Mouse (Mus musculus) hindlimb bud, embryonic 11.5 days (tissue): ENCODE measurements around the gene Tgfb1.

Experiments used
- DNase-seq: peaks from one replicate; pipeline ENCODE4 v3.0.0-alpha.2; 2012; ENCODE audit warnings: low read depth, low spot score; ENCODE audit errors: extremely low spot score

The Tgfb1 gene

GRCm38 (mm10) chr7:25674719-25675300 lies 12.0 kb upstream of the Tgfb1 start, which contains the start of gene Tmem91:
Tmem91 (minus strand) TSS chr7:25675166.
- DNase-seq = no peak

- no peak for DNase-seq
Observed at GRCm38 (mm10) chr7:25675405-25675804, 11.4 kb upstream of the Tgfb1 start.

GRCm38 (mm10) chr7:25676085-25676781 lies 10.6 kb upstream of the Tgfb1 start:
- DNase-seq = no peak

DNA sequence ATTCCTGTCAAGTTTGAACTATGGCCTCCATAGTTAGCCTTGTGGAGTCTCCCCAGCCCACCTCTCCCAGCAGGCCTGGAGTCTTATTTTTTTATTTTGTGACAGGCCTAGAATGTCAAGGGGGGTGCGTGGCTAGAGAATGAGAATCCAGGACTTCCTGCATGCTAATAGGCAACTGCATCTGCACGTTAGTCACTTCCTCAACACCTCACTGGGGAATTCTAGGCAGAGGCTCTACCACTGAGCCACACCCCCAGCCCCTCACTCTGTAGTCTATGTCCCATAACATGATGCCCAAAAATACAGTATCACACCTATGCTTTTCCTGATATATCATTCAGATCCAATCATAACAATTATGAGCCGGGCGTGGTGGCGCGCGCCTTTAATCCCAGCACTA lies 9.8 kb upstream of the Tgfb1 start:
- no peak for DNase-seq

GRCm38 (mm10) chr7:25679971-25680370 lies 6.8 kb upstream of the Tgfb1 start:
- DNase-seq = no peak

GRCm38 (mm10) chr7:25680514-25681258 lies 6.1 kb upstream of the Tgfb1 start, which contains the start of gene B9d2:
B9d2 (plus strand) TSS chr7:25680780.
- peak; percentile 84 for DNase-seq

GRCm38 (mm10) chr7:25681341-25682231 lies 5.2 kb upstream of the Tgfb1 start:
- no peak for DNase-seq

- DNase-seq = no peak
Observed at GRCm38 (mm10) chr7:25683474-25684180, 3.2 kb upstream of the Tgfb1 start.

- no peak for DNase-seq
Observed at GRCm38 (mm10) chr7:25684659-25685058, 2.1 kb upstream of the Tgfb1 start.

DNA sequence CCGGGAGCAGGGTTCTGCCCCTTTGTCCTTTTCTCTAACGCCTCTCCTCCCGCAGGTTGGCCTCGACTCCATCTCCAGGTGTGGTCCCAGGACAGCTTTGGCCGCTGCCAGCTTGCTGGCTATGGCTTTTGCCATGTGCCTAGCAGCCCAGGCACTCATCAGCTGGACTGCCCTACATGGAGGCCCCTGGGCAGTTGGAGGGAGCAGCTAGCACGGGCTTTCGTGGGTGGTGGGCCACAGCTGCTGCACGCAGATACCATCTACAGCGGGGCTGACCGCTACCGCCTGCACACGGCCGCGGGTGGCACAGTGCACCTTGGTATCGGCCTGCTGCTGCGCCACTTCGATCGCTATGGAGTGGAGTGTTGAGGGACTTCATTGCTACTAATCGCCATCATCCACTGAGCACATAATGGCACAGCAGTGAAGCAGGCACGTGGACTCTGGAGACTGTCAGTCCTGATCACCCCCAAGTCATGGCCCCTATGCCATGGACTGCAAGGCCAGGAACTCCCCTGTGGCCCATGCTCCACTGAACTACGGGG lies 804 bp upstream of the Tgfb1 start:
- no peak for DNase-seq

DNA sequence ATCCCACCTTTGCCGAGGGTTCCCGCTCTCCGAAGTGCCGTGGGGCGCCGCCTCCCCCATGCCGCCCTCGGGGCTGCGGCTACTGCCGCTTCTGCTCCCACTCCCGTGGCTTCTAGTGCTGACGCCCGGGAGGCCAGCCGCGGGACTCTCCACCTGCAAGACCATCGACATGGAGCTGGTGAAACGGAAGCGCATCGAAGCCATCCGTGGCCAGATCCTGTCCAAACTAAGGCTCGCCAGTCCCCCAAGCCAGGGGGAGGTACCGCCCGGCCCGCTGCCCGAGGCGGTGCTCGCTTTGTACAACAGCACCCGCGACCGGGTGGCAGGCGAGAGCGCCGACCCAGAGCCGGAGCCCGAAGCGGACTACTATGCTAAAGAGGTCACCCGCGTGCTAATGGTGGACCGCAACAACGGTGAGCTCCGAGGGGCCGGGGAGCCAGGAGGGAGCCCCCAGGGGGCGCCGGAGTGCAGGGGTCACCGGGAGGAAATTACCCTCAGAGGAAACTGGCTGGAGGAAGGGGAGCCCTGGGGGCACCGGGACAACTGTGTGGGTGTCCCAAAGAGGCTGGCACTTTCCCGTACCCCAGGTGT lies 1.1 kb downstream of the Tgfb1 start:
- no peak for DNase-seq

GRCm38 (mm10) chr7:25688810-25689586 lies 2.2 kb downstream of the Tgfb1 start:
- no peak for DNase-seq

DNA sequence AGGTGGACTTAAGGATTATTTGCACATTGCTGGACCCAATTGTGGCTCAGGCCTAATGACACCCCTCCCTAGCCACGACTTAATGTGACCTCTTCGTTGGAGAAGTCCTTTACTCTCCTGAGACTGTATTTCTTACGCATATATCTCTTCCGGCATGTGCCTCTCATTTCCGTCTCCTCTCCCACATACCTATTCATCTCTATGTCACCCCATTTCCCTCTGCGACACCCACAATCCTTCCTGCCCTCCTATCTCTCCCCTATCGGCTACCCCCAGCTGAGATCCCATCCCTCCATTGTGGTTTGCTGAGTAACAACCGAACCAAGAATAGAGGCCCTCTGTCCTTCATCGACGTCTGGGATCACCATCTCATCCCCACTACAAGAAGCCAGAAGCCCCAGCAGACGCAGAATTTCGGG lies 2.8 kb downstream of the Tgfb1 start:
- no peak for DNase-seq

DNA sequence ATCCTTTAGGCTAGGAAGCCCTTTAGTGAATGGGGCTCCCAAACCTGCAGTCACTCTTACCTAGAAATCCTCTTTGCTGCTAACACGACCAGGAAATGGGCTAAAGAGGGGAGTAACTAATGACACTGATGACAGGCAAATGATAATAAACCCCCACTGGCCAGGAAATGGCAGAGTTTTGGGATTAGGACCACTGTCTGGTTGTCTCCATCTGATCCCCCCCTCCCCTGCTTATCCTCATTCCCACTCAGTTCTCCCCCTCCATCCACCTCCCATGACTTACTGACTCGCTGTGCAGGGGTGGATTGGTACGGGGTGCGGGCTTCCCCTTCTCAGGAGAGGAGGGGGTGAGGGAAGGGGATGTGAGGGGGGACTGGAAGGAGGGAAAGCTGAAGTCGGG lies 3.2 kb downstream of the Tgfb1 start:
- no peak for DNase-seq

GRCm38 (mm10) chr7:25694104-25694503 lies 7.3 kb downstream of the Tgfb1 start:
- no peak for DNase-seq

- no peak for DNase-seq
Observed at GRCm38 (mm10) chr7:25699851-25700250, 13.0 kb downstream of the Tgfb1 start.

- no peak for DNase-seq
Observed at GRCm38 (mm10) chr7:25700732-25701131, 13.9 kb downstream of the Tgfb1 start.

DNA sequence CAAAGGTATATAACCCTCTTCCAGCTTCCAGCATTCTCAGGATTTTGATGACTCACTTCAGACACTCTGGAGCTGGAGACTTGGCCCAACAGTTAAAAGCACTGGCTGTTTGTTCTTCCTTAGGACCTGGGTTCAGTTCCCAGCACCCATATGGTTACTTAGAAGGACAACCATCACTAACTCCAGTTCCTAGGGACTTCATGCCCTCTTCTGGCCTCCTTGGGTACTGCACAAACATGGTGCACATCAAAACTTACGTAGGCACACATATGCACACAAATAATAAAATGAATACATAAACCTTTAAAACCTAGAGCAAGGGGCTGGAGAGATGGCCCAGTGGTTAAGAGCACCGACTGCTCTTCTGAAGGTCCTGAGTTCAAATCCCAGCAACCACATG lies 15.5 kb downstream of the Tgfb1 start:
- DNase-seq = no peak
